Mouse (Mus musculus) spleen, adult 2 months (tissue): ENCODE measurements at regions not wholly inside any gene's neighbourhood (a gene's known extent, or its start where the extent isn't known, plus 50 kb on each side); places are given as distances from the start of the nearest gene placed in this dataset.

Experiments
- DNase-seq, 2 experiments: peaks; one replicate each; pipeline versions ENCODE4 v3.0.0 to v3.0.0-alpha.2; 2012 to 2021; ENCODE audit warnings: low spot score in 2 of 2, low read depth in 1 of 2
- H3K27ac ChIP-seq: fragments of 200-500 bp; 2 replicates; pipeline ENCODE4 v1.5.1; 2012; ENCODE audit warnings: low read length, inconsistent platforms; ENCODE audit not compliant: insufficient read depth
- H3K27me3 ChIP-seq: fragments of 200-500 bp; 2 replicates; pipeline ENCODE4 v1.6.1; 2012; ENCODE audit warnings: mild to moderate bottlenecking, moderate library complexity, low read length, inconsistent platforms; ENCODE audit not compliant: control insufficient read depth, insufficient read depth
- H3K36me3 ChIP-seq: fragments of 200-500 bp; 2 replicates; pipeline ENCODE4 v1.6.1; 2012; ENCODE audit warnings: mild to moderate bottlenecking, low read length, inconsistent platforms; ENCODE audit not compliant: control insufficient read depth, insufficient read depth
- H3K4me1 ChIP-seq: fragments of 200-500 bp; 2 replicates; pipeline ENCODE4 v1.6.1; 2011; ENCODE audit warnings: inconsistent platforms; ENCODE audit not compliant: control insufficient read depth, insufficient read depth, insufficient read length
- H3K4me3 ChIP-seq: fragments of 200-500 bp; 2 replicates; pipeline ENCODE4 v1.5.1; 2011; ENCODE audit warnings: mild to moderate bottlenecking, inconsistent platforms; ENCODE audit not compliant: insufficient read depth, insufficient read length; ENCODE audit errors: extremely low read depth
- CTCF ChIP-seq: fragments of 200-500 bp; IDR thresholded peaks from 2 replicates; pipeline ENCODE4 v1.5.1; 2011; ENCODE audit warnings: mild to moderate bottlenecking, inconsistent platforms; ENCODE audit not compliant: insufficient read depth, insufficient read length, insufficient replicate concordance; ENCODE audit errors: extremely low read depth
- POLR2A ChIP-seq: fragments of 200-500 bp; IDR thresholded peaks from 2 replicates; pipeline ENCODE4 v1.6.1; 2011; ENCODE audit warnings: low read depth, low read length, inconsistent platforms
- WGBS: fragments of 180-500 bp; shearing (Covaris S2); methylation state at CpG from one replicate; pipeline ENCODE4 v1.1.7; 2018; 5-methylcytosine and 5-hydroxymethylcytosine counted together

GRCm38 (mm10) chr11:19670853-19671530, 253.2 kb upstream of the Spred2 start:
- no peak for DNase-seq

GRCm38 (mm10) chr11:19673012-19673411, 251.2 kb upstream of the Spred2 start:
- no peak for TF ChIP-seq CTCF
- TF ChIP-seq POLR2A: no peak
- 93% methylated on average over 1 of the region's 1 CpGs for WGBS
- Histone ChIP-seq H3K4me1 (no peaks in the 10 kb centered on the region), H3K36me3 (no peaks in the 10 kb centered on the region), H3K27ac (no peak overlapping the region), H3K4me3 (no peak overlapping the region), H3K27me3 (no peaks in the 10 kb centered on the region)
- no peak for DNase-seq

More at GRCm38 (mm10) chr11:19670853-19671530, 253.2 kb upstream of the Spred2 start:
- Histone ChIP-seq H3K27ac (no peak overlapping the region), H3K4me1 (no peaks in the 10 kb centered on the region), H3K27me3 (no peaks in the 10 kb centered on the region), H3K36me3 (no peaks in the 10 kb centered on the region), H3K4me3 (no peak overlapping the region)
- 63% methylated on average over 13 of the region's 13 CpGs for WGBS
- TF ChIP-seq CTCF (no peak), POLR2A (no peak)

- Histone ChIP-seq H3K36me3 (no peaks in the 10 kb centered on the region), H3K27ac (no peak overlapping the region), H3K4me3 (no peak overlapping the region), H3K27me3 (no peaks in the 10 kb centered on the region), H3K4me1 (no peaks in the 10 kb centered on the region)
- DNase-seq: no peak
- TF ChIP-seq POLR2A: no peak
- no peak for TF ChIP-seq CTCF
- 78% methylated on average over 1 of the region's 1 CpGs for WGBS
Measured at GRCm38 (mm10) chr11:19676514-19676913, 247.7 kb upstream of the Spred2 start.

- TF ChIP-seq POLR2A: no peak
- no peak for TF ChIP-seq CTCF
- DNase-seq: no peak
- Histone ChIP-seq H3K4me3 (no peak overlapping the region), H3K27ac (no peak overlapping the region), H3K4me1 (no peaks in the 10 kb centered on the region), H3K36me3 (no peaks in the 10 kb centered on the region), H3K27me3 (no peaks in the 10 kb centered on the region)
- WGBS: 88% methylated on average over 2 of the region's 2 CpGs
Measured at GRCm38 (mm10) chr11:19679041-19679440, 245.1 kb upstream of the Spred2 start.

- no peaks in the 10 kb centered on the region for H3K36me3 ChIP-seq
- no peak for TF ChIP-seq CTCF
- no peak for TF ChIP-seq POLR2A
- H3K4me3 ChIP-seq: no peak overlapping the region
- no peak for DNase-seq
- no peaks in the 10 kb centered on the region for H3K27me3 ChIP-seq
- H3K27ac ChIP-seq: no peak overlapping the region
- H3K4me1 ChIP-seq: no peaks in the 10 kb centered on the region
- WGBS: 89% methylated on average over 5 of the region's 5 CpGs
Measured at GRCm38 (mm10) chr11:19679669-19680068, 244.5 kb upstream of the Spred2 start.

GRCm38 (mm10) chr11:19701198-19701597, 223.0 kb upstream of the Spred2 start:
- Histone ChIP-seq H3K36me3 (no peaks in the 10 kb centered on the region), H3K4me3 (no peak overlapping the region), H3K27ac (no peak overlapping the region), H3K4me1 (no peaks in the 10 kb centered on the region), H3K27me3 (no peaks in the 10 kb centered on the region)
- DNase-seq: no peak
- 83% methylated on average over 3 of the region's 3 CpGs for WGBS
- TF ChIP-seq CTCF (no peak), POLR2A (no peak)

- H3K4me3 ChIP-seq: no peak overlapping the region
- H3K27ac ChIP-seq: no peak overlapping the region
- TF ChIP-seq POLR2A (no peak), CTCF (no peak)
- DNase-seq: no peak
- WGBS: 88% methylated on average over 6 of the region's 6 CpGs
- no peaks in the 10 kb centered on the region for H3K36me3 ChIP-seq
- H3K4me1 ChIP-seq: no peaks in the 10 kb centered on the region
- no peaks in the 10 kb centered on the region for H3K27me3 ChIP-seq
Measured at GRCm38 (mm10) chr11:19708821-19709220, 215.4 kb upstream of the Spred2 start.
